Mouse (Mus musculus): ENCODE results near the gene Tnfrsf14. TPM values are rescaled to one million over a fixed set of nuclear protein-coding genes. Genes with fewer than 3 reads are reported as not detected.

Tnfrsf14 gene
- total and polyA plus RNA-seq, 3 experiments: 8.2 to 13.4 TPM; not detected in 1

GRCm38 (mm10) chr4:154910606-154911522 is 17.5 kb downstream of the Tnfrsf14 start:
- peak; percentile 50 for DNase-seq (ENCODE audit: low read depth, low spot score)
- Histone ChIP-seq H3K27ac (ENCODE audit: control insufficient read depth, low read depth, low read length) (peak overlapping the region; percentile 75), H3K79me2 (ENCODE audit: control insufficient read depth, insufficient read depth, low read length, poor library complexity) (no peaks in the 10 kb centered on the region), H3K9me3 (replicated peaks; ENCODE audit: insufficient read depth, low read length) (no peaks in the 10 kb centered on the region), H3K27me3 (ENCODE audit: control insufficient read depth in 1 of 2, insufficient read depth in 2 of 2, low read length in 2 of 2) (no peaks in the 10 kb centered on the region), H3K9ac (ENCODE audit: control insufficient read depth, low read depth, low read length, poor library complexity, severe bottlenecking) (peak overlapping the region; percentile 53), H3K4me3 (ENCODE audit: control insufficient read depth in 1 of 2, insufficient read depth in 1 of 2, low read depth in 2 of 2, low read length in 2 of 2) (peak overlapping the region in 1 of 2 experiments; percentile 15; a peak in 1 of 4 replicates), H3K4me1 (ENCODE audit: control insufficient read depth in 1 of 2, insufficient read depth in 2 of 2, low read length in 2 of 2) (peaks cover 11 to 26% of the 10 kb centered on the region in 2 experiments), H3K36me3 (ENCODE audit: control insufficient read depth in 1 of 2, insufficient read depth in 2 of 2, low read length in 2 of 2) (peaks cover 0 to 13% of the 10 kb centered on the region in 2 experiments; a peak in 2 of 4 replicates)
- TF ChIP-seq ZNF384 (IDR thresholded peaks at IDR 0.05; ENCODE audit: low read depth, low read length): peak; percentile 51
- TF ChIP-seq EP300 (IDR thresholded peaks at IDR 0.05; ENCODE audit: low read depth in 1 of 2, low read length in 2 of 2): no peak
- TF ChIP-seq UBTF (IDR thresholded peaks at IDR 0.05; ENCODE audit: borderline replicate concordance, insufficient read depth, low read depth, low read length): no peak
- no peak for TF ChIP-seq POLR2AphosphoS5 (IDR thresholded peaks at IDR 0.05; ENCODE audit: borderline replicate concordance, low read depth, low read length)
- TF ChIP-seq TBP (IDR thresholded peaks at IDR 0.05; ENCODE audit: low read depth, low read length): no peak

GRCm38 (mm10) chr4:154908490-154908889 is 19.9 kb downstream of the Tnfrsf14 start:
- TF ChIP-seq EP300 (IDR thresholded peaks at IDR 0.05; ENCODE audit: low read depth in 1 of 2, low read length in 2 of 2) (no peak), ZC3H11A (IDR thresholded peaks at IDR 0.05; ENCODE audit: low read depth, low read length) (no peak), ZNF384 (IDR thresholded peaks at IDR 0.05; ENCODE audit: low read depth, low read length) (no peak), ETS1 (IDR thresholded peaks at IDR 0.05; ENCODE audit: low read depth, low read length) (no peak), HCFC1 (IDR thresholded peaks at IDR 0.05; ENCODE audit: low read depth, low read length) (no peak), TAL1 (IDR thresholded peaks at IDR 0.05; ENCODE audit: low read length) (no peak), MAFK (IDR thresholded peaks at IDR 0.05; ENCODE audit: borderline replicate concordance, low read depth, low read length) (no peak), MYB (IDR thresholded peaks at IDR 0.05; ENCODE audit: low read depth, low read length) (no peak), POLR2AphosphoS2 (IDR thresholded peaks at IDR 0.05; ENCODE audit: low read length) (no peak), GATA1 (IDR thresholded peaks at IDR 0.05; ENCODE audit: low read depth, low read length) (no peak), GABPA (IDR thresholded peaks at IDR 0.05; ENCODE audit: low read depth, low read length) (no peak), POLR2AphosphoS5 (IDR thresholded peaks at IDR 0.05; ENCODE audit: borderline replicate concordance, low read depth, low read length) (no peak), ELF1 (IDR thresholded peaks at IDR 0.05; ENCODE audit: low read depth, low read length) (no peak), CHD1 (IDR thresholded peaks at IDR 0.05; ENCODE audit: low read depth, low read length) (no peak)
- Histone ChIP-seq H3K9me3 (replicated peaks; ENCODE audit: insufficient read depth, low read length) (no peaks in the 10 kb centered on the region), H3K4me3 (ENCODE audit: control insufficient read depth in 1 of 2, insufficient read depth in 1 of 2, low read depth in 2 of 2, low read length in 2 of 2) (no peak overlapping the region), H3K79me2 (ENCODE audit: control insufficient read depth, insufficient read depth, low read length, poor library complexity) (0 out of 2 replicates have a peak, but pooled peaks cover 1% of the 10 kb centered on the region), H3K36me3 (ENCODE audit: control insufficient read depth in 1 of 2, insufficient read depth in 2 of 2, low read length in 2 of 2) (peaks cover 0 to 19% of the 10 kb centered on the region in 2 experiments; a peak in 2 of 4 replicates), H3K4me1 (ENCODE audit: control insufficient read depth in 1 of 2, insufficient read depth in 2 of 2, low read length in 2 of 2) (peaks cover 16 to 31% of the 10 kb centered on the region in 2 experiments), H3K27ac (ENCODE audit: control insufficient read depth, low read depth, low read length) (no peak overlapping the region), H3K9ac (ENCODE audit: control insufficient read depth, low read depth, low read length, poor library complexity, severe bottlenecking) (no peak overlapping the region), H3K27me3 (ENCODE audit: control insufficient read depth in 1 of 2, insufficient read depth in 2 of 2, low read length in 2 of 2) (no peaks in the 10 kb centered on the region)
- no peak for DNase-seq (ENCODE audit: low read depth, low spot score)

Data from MEL (cell line).